Mouse (Mus musculus) R1 (cell line): ENCODE measurements around the gene AI593442.

Experiments used
- DNase-seq: peaks from one replicate; pipeline ENCODE4 v3.0.0-alpha.2; 2018; ENCODE audit warnings: low read depth, low spot score

The AI593442 gene

DNA sequence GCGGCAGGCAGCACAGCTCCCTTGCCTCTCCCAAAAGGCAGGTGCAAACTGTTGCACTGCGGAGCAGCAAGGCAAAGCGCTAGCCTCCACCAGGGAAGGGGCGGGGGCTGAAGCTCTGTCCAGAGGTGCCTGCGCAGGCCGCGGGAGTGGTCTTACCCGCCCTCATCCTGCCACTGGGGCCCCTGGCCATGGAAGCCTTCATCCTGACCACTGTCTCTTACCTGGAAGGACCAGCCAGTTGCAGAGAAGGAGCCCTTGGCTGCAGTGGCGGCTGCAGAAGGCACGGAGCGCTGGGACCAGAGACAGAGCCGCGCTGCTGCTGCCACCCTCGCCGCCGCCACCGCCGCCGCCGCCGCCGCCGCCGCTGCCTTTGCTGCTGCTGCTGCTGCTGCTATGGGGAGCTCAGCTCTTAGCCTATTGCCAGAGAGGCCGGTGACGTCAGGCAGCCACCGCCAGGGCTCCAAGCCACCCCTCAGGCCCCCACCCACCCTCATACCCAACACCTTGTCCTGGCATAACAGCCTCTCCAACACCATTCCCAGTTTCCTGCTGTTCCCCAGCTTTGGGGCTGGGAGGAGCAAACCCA is at the start of gene AI593442:
Gene AI593442 (minus strand): TSS at position 419 of the 586 bp plus-strand sequence.
- DNase-seq = peak; percentile 82

GRCm38 (mm10) chr9:52728806-52729205 is 49.2 kb upstream of the AI593442 start:
- DNase-seq = no peak

DNA sequence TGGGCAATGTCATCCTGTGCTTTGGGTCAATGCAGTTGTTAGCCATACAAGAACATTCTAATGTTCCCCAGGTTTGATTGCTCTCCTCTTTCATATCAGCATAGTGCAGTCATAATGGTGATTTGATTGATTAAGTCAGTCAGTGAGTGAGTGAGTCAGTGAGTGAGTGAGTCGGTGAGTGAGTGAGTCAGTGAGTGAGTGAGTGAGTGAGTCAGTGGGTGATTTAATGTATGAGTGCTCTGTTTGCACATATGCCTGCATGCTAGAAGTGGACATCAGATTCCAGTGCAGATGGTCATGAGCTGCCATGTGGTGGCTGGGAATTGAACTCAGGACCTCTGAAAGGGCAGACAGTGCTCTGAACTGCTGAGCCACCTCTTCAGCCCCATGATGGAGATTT is 43.0 kb upstream of the AI593442 start:
- no peak for DNase-seq

DNA sequence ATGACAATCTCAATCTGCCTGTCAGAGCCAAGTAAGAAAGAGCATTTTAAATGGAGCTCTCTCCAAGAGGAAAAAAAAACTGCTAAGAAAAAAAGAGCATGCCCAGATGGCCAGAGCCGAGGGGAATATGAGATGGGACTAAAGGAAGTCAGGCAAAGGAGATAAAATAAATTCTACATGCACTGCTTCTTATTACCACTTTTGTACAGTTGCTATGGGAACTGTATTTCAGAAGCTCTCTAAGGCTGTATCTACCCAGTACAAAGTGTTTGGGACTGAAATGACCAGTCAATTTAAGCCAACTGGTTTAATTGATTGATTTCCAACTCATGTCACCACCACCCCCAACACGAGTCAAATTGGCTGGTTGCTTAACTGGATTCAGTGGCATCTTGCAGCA is 40.0 kb upstream of the AI593442 start:
- DNase-seq = no peak

DNA sequence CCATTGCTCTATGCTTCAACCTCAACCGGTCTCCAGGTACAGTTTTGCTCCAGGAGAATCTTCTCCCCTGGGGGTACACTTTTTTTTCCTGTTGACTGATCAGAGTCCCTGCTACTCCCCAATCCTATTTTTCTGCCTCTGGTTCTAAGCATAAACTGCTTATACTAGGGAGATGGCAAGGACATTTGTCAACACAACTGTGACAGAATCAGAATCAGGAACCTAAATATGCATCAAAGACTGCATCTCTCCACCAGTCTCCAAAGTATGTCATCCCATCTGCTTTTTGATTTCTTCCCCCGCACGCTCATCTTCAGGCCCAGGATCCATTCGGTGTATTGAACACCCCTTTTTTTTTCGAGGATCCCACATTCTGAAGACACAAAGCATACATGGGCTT is 456 bp upstream of the AI593442 start:
- DNase-seq = no peak

GRCm38 (mm10) chr9:52678839-52679215 is 753 bp downstream of the AI593442 start:
- DNase-seq = no peak

DNA sequence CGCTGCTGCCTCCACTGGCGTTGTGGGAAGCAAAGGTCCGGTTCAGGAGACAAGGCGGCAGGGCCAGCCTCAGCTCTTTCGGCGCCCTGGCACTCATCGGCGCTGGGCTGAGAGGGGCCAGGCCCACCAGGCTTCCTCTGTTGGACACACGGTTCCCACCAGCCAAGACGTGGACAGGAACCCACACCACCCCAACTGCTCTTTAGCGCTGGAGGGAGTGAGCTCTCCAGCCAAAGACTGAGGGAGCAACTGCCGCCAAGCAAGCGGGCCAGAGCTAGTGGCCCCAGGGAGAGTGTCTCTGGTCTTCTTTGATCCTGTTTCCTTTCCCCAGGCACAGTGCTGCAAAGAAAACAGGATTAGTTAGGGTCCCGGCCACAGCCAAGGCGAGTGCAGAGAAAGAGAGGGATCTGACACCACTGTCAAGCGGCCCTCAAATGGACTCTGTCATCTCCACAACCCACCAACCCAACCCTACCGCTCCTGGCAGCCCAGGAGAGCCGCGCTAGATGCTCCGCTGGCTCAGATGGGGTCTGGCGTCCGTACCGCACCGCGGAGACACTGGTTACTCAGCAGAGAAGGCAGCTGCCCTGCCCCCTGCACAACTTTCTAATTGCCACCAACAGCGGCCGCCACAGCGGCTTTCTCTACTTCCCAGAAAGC is 1.3 kb downstream of the AI593442 start:
- peak; percentile 31 for DNase-seq

DNA sequence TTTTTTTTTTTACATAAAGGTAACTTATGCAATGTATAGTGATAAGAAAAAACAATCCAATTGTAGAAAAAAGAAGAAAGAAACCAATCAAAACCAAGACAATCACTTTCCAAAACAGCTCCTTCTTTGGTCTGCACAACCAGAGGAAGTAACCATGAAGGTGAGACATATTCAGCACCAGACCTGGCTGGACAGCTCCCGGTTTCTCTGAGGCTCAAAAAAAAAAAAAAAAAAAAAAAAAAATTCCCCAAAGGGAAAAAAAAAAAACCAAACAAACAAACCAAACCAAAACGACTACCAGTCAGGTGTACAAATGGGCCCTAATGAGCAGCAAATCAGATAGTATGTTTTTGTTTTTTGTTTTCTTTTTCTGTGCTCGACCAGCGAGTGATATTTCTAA is 3.0 kb downstream of the AI593442 start:
- peak; percentile 43 for DNase-seq

DNA sequence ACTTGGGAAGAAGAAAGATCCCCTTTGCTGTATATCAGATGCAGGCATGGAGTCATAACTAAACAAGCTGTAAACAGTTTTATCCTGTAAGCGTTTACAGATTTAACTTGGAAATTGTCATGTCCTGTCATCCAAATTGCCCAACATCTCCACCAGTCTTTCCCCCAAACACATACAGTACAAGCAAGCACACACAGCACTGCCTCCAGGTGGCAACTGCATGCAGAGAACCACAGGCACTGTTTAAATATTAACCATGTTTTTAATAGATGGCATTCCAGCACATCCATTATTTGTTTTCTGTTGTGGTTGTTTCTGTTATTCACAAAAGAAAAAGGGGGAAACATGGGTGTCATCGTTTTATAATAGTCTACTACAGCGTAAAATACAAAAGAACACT is 3.6 kb downstream of the AI593442 start:
- no peak for DNase-seq

DNA sequence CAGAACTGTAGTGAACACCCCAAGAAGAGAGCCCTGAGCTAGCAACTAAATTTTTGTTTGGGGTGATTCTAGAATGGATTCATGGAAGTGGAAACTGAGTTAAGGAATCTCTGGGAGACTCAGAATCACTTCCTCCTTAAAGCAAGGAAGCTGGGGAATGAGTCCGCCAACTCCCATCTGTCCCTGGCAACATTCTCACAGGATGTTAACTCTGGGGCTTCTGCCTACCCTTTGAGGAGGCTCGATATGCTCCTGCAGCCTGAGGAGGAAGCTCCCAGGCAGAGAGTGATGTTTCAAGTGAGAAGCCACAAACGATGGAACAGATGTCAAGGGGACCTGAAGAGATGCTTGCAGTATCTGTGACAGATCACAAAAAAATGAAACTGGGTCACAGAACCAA is 18.2 kb downstream of the AI593442 start:
- no peak for DNase-seq

DNA sequence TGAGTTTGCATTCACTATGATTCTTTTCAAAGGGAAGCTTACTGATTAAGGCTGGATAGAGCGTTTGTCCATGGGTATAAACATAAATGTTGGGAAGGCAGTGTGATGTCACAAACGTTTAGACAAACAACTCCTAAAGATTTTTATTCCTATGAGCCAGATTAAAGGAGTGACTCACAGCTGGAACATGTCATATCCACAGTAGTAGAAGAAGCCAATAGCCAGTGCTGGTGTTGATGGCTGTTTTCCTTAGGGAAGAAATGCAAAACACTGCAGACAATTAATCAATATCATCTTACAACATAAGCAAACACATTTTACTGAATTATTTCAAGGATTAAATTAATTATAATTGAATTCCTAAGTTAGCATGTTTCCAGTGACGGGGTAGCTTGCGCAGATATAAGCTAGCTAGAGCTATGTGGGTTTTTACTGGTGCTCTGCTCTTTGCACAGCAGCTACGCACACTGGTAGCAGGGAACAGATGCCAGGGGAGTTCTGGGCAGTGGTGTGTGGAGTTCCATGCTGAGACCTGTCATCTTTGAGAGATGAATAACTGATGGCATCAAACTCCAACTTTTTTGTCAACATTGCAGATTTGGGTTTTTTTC is 29.1 kb downstream of the AI593442 start:
- DNase-seq = no peak

DNA sequence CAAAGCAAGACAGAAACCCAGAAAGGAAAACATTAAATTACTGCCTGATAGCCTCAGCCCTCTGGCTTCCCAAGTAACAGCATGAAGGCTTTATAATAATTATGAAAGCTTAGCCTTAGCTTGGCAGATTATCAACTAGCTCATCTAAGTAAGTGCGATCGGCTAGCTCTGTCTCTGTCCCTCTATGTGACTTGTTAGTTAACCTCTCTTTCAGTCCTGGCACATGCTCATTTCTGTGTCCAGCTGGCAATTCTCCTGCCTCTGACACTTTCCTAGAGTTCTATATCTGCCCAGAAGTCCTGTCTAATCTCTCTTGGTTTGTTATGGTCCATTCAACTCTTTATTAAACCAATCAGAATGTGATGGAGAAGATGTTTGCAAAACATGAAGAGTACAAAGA is 34.3 kb downstream of the AI593442 start:
- no peak for DNase-seq

GRCm38 (mm10) chr9:52644626-52645025 is 35.0 kb downstream of the AI593442 start:
- DNase-seq = no peak

DNA sequence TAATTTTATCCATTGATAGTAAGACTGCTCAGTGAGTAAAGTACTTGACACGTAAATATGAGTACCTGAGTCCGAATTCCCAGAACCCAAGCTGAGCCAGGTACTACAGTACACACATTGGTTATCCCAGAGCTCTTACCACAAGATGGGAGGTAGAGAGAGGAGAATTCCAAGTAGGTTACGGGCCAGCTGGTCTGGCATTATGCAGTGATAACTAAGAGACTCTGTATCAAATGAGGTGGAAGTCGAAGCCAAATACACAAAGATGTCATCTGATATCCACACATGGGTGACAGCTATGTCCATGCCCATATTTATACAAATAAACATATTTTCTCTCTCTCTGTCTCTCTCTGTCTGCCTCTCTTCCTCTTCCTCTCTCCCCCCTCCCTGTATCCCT is 35.4 kb downstream of the AI593442 start:
- no peak for DNase-seq

GRCm38 (mm10) chr9:52635991-52636390 is 43.6 kb downstream of the AI593442 start:
- DNase-seq = no peak

DNA sequence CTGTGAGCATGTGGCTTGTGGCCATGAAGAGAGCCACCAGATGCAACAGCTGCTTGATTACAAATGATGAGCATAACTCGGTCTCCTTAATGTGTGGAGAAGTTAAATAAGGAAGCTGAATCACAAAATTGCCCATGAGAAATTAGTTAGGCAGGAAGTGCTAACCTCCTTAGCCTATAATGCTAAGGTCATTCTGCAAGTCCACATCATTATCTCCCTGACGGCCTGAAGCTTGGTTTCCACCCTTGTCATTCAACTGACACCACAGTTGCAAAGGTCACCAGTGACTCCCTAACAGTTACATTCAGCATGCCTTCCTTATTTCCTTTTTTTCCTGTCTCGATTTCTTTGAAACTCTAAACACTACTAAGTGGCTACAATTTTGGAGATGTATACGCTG is 55.7 kb downstream of the AI593442 start:
- DNase-seq = no peak
